Mouse (Mus musculus) heart, embryonic 11.5 days (tissue): ENCODE results near the gene Ube2z. TPM values are rescaled to one million over a fixed set of nuclear protein-coding genes. Genes with fewer than 3 reads are reported as not detected.

Experiments used
- ATAC-seq: fragments of 200-750 bp; cut with Nextera tagmentation; replicated peaks from 2 replicates; pipeline ENCODE4 v1.8.0; 2017; ENCODE audit warnings: moderate library complexity; ENCODE audit not compliant: insufficient number of reproducible peaks, low FRiP score, low TSS enrichment
- H3K27ac ChIP-seq: fragments of 300-500 bp; sonication (generic); 2 replicates; pipeline ENCODE4 v1.5.1; 2014; ENCODE audit warnings: mild to moderate bottlenecking, low read depth, low read length
- H3K27me3 ChIP-seq: fragments of 300-500 bp; sonication (generic); 2 replicates; pipeline ENCODE4 v1.6.1; 2014; ENCODE audit warnings: mild to moderate bottlenecking, low read length, mixed read lengths; ENCODE audit not compliant: control insufficient read depth, insufficient read depth
- H3K36me3 ChIP-seq: fragments of 300-500 bp; sonication (generic); 2 replicates; pipeline ENCODE4 v1.6.1; 2014; ENCODE audit warnings: mild to moderate bottlenecking, low read length, moderate library complexity, mixed read lengths; ENCODE audit not compliant: control insufficient read depth, insufficient read depth
- H3K4me1 ChIP-seq: fragments of 300-500 bp; sonication (generic); 2 replicates; pipeline ENCODE4 v1.6.1; 2014; ENCODE audit warnings: low read length; ENCODE audit not compliant: control insufficient read depth, insufficient read depth
- H3K4me2 ChIP-seq: fragments of 300-500 bp; sonication (generic); 2 replicates; pipeline ENCODE4 v1.6.1; 2014; ENCODE audit warnings: mild to moderate bottlenecking, moderate library complexity
- H3K4me3 ChIP-seq: fragments of 300-500 bp; sonication (generic); 2 replicates; pipeline ENCODE4 v1.5.1; 2014; ENCODE audit warnings: low read depth, low read length
- H3K9ac ChIP-seq: fragments of 300-500 bp; sonication (generic); 2 replicates; pipeline ENCODE4 v1.6.1; 2014; ENCODE audit warnings: mild to moderate bottlenecking, low read depth, low read length, moderate library complexity
- H3K9me3 ChIP-seq: fragments of 300-500 bp; sonication (generic); replicated peaks from 2 replicates; pipeline ENCODE4 v1.6.1; 2016; ENCODE audit warnings: low read length; ENCODE audit not compliant: control insufficient read depth
- WGBS: fragments of 180-500 bp; shearing (Covaris S2); extraction: QIAGEN DNeasy Blood & Tissue Kit; methylation state at CpG from one replicate; pipeline ENCODE4 v1.1.7; 2014; ENCODE audit not compliant: insufficient replicate concordance; 5-methylcytosine and 5-hydroxymethylcytosine counted together
- polyA plus RNA-seq: library from polyadenylated mRNA; unstranded; fragments of >200 nt; fragmentation: Nextera tagmentation; extraction: Ambion mirVana; gene quantifications from 2 replicates; pipeline ENCODE4 v1.2.1, GENCODE M21; 2014

Ube2z gene
- polyA plus RNA-seq, 1 experiment from 2014 or later, result 23.0 TPM

- H3K27ac ChIP-seq, result no peak overlapping the region
- no peaks in the 10 kb centered on the region for H3K9me3 ChIP-seq
Observed at GRCm38 (mm10) chr11:96087981-96088380, 22.8 kb upstream of the Ube2z start.

DNA sequence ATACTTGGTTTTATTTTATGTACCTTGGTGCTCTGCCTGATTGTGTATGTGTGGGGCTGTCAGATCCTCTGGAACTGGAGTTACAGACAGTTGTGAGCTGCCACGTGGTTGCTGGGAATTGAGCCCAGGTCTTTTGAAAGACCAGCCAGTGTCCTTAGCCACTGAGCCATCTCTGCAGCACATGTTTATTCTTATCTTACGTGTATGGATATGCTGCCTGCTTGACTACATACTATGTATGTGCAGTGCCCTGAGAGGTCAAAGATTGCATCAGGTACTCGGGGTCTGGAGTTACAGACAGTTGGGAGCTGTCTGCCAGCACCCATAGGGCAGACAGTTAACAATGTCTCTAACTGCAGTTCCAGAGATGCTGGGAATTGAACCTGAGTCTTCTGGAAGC lies 17.5 kb upstream of the Ube2z start:
- no peaks in the 10 kb centered on the region for H3K36me3 ChIP-seq
- no peaks in the 10 kb centered on the region for H3K27me3 ChIP-seq
- WGBS, result 62% methylated on average over 3 of the region's 3 CpGs
- no peak overlapping the region for H3K4me3 ChIP-seq
- no peaks in the 10 kb centered on the region for H3K4me1 ChIP-seq
- no peak overlapping the region for H3K9ac ChIP-seq
- H3K4me2 ChIP-seq, result no peak overlapping the region
- no peak for ATAC-seq
- no peaks in the 10 kb centered on the region for H3K9me3 ChIP-seq
- no peak overlapping the region for H3K27ac ChIP-seq

More at GRCm38 (mm10) chr11:96087981-96088380, 22.8 kb upstream of the Ube2z start:
- no peak for ATAC-seq
- 82% methylated on average over 6 of the region's 6 CpGs for WGBS
- Histone ChIP-seq H3K27me3 (no peaks in the 10 kb centered on the region), H3K4me3 (no peak overlapping the region), H3K4me2 (no peak overlapping the region), H3K36me3 (no peaks in the 10 kb centered on the region), H3K4me1 (no peaks in the 10 kb centered on the region), H3K9ac (no peak overlapping the region)

DNA sequence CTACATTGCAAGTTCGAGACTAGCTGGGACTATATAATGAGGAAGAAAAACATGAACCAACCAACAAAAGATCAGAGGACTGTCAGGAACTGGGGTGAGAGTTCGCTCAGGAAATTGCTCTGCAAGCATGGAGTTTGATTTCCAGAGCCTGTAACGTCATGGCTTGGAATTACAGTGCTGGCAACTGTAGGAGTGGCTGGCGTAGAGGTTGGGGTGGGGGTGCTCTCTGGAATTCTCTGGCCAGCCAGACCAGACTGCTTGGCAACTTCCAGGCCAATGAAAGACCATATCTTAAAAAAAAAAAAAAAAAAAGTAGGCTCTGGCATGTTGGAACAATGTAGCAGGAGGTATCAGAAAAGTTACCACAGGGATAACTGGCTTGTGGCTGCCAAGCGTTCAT lies 15.5 kb upstream of the Ube2z start:
- H3K4me1 ChIP-seq, result no peaks in the 10 kb centered on the region
- ATAC-seq, result no peak
- no peaks in the 10 kb centered on the region for H3K9me3 ChIP-seq
- H3K4me3 ChIP-seq, result no peak overlapping the region
- H3K9ac ChIP-seq, result no peak overlapping the region
- H3K27ac ChIP-seq, result no peak overlapping the region
- H3K27me3 ChIP-seq, result no peaks in the 10 kb centered on the region
- H3K4me2 ChIP-seq, result no peak overlapping the region
- no peaks in the 10 kb centered on the region for H3K36me3 ChIP-seq
- WGBS, result 73% methylated on average over 5 of the region's 5 CpGs

DNA sequence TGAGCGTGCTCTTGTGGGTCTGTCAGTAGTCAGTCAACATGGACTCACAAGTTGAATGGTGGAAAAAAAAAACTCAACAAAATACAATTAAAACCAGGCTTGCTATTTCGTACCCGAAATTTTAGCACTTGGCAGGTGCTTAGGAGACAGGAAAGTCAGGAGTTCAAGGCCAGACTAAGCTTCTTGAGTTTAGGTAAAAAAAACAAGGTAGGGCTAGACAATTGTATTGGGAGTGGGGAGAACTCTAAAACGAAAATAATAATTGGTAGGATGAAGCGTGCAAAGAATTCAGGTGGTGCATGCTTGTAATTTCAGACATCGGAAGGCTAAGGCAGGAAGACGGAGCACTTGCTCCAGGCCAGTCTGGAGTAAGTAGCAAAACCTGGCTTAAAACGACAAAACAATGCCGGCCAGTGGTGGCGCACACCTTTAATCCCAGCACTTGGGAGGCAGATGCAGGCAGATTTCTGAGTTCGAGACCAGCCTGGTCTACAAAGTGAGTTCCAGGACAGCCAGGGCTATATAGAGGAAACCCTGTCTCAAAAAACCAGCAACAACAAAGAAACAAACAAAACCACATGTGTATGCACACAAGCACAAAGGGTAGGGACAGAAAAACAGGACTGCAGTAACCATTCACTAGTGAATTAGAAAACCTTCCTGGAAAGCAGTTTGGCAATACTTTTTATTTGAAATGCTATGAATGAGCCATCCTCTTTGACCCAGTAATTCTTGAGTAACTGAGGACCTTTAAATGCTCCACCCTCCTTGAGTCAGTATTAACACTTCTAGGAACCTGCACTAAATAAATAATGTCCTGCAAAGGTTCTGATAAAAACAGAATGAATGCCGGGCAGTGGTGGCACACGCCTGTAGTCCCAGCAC lies 11.3 kb upstream of the Ube2z start:
- peak overlapping the region; percentile 61; the same call in 1 of the 2 replicates for H3K9ac ChIP-seq
- no peaks in the 10 kb centered on the region for H3K27me3 ChIP-seq
- H3K4me2 ChIP-seq, result peak overlapping the region; percentile 69
- whole genome bisulfite sequencing, result 61% methylated on average over 13 of the region's 13 CpGs
- H3K9me3 ChIP-seq, result no peaks in the 10 kb centered on the region
- no peak for ATAC-seq
- H3K4me3 ChIP-seq, result peak overlapping the region; percentile 41
- H3K4me1 ChIP-seq, result peaks cover 12% of the 10 kb centered on the region
- H3K27ac ChIP-seq, result peak overlapping the region; percentile 78
- H3K36me3 ChIP-seq, result 0 out of 2 replicates have a peak, but pooled peaks cover 3% of the 10 kb centered on the region

- H3K4me1 ChIP-seq, result peaks cover 12% of the 10 kb centered on the region
- H3K9me3 ChIP-seq, result no peaks in the 10 kb centered on the region
- WGBS, result under 1% methylated on average over 37 of the region's 37 CpGs
- peak within 1 kb of the TSS; percentile 85 for H3K27ac ChIP-seq
- peak; percentile 95 for ATAC-seq
- H3K9ac ChIP-seq, result peak within 1 kb of the TSS; percentile 78
- H3K4me3 ChIP-seq, result peak within 1 kb of the TSS; percentile 79
- 0 out of 2 replicates have a peak, but pooled peaks cover 5% of the 10 kb centered on the region for H3K36me3 ChIP-seq
- H3K27me3 ChIP-seq, result no peaks in the 10 kb centered on the region
- H3K4me2 ChIP-seq, result peak within 1 kb of the TSS; percentile 90
Observed at GRCm38 (mm10) chr11:96075509-96076220, 10.5 kb upstream of the Ube2z start, which contains the start of gene Atp5g1. TSS of gene Atp5g1 (minus strand) at chr11:96075670.

GRCm38 (mm10) chr11:96075177-96075508 lies 10.0 kb upstream of the Ube2z start:
- no peak for ATAC-seq
- no peaks in the 10 kb centered on the region for H3K27me3 ChIP-seq
- H3K4me2 ChIP-seq, result peak overlapping the region; percentile 90
- peaks cover 12% of the 10 kb centered on the region for H3K4me1 ChIP-seq
- peak overlapping the region; percentile 85 for H3K27ac ChIP-seq
- no peaks in the 10 kb centered on the region for H3K9me3 ChIP-seq
- 0% methylated on average over 15 of the region's 15 CpGs for WGBS
- peak overlapping the region; percentile 79 for H3K4me3 ChIP-seq
- 0 out of 2 replicates have a peak, but pooled peaks cover 8% of the 10 kb centered on the region for H3K36me3 ChIP-seq
- H3K9ac ChIP-seq, result peak overlapping the region; percentile 78

DNA sequence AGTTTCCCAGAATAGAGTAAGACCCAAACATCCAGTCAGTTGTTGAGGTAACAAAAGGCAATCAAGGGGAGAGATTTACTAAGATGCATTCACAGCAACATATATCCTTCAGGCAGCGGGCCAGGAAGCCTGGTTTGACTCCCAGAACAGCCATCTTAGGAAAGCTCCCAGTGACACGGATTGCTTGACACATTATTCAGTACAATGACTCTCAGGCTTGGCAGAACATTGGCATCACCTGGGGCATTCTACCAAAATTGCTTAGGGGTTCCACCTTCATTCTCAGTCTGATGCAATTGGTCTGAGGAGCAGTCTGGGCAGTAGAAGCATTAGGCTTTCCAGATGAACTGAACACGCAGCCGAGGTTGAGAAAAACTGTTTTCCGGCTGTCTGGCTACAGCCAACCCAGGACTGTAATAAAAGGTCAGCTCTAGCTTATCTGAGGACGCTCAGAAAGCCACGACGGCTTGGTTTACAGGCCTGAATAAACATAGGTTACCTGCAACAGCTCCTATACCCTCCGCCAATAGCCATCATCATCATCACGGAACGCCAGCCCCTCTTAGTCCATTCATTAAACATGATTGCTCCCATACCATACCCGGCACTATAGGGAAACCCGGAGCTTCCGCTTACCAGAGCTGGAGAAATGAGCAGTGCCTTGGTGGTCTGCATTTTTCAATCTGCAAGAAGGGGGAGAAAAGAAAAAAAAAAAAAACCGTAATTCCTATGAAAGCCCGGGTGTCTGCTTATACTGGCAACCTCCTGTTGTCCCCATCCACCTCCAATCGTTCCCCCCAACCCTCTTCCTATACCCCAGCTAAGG lies 9.4 kb upstream of the Ube2z start:
- H3K27me3 ChIP-seq, result no peaks in the 10 kb centered on the region
- H3K9ac ChIP-seq, result peak overlapping the region; percentile 78
- peak overlapping the region; percentile 85 for H3K27ac ChIP-seq
- ATAC-seq, result no peak
- H3K4me2 ChIP-seq, result peak overlapping the region; percentile 90
- 0 out of 2 replicates have a peak, but pooled peaks cover 8% of the 10 kb centered on the region for H3K36me3 ChIP-seq
- 18% methylated on average over 17 of the region's 17 CpGs for WGBS
- peaks cover 12% of the 10 kb centered on the region for H3K4me1 ChIP-seq
- peak overlapping the region; percentile 79 for H3K4me3 ChIP-seq
- no peaks in the 10 kb centered on the region for H3K9me3 ChIP-seq
